Mouse (Mus musculus) liver, adult 2 months (tissue): ENCODE measurements around the gene Xpo5.

ENCODE experiments used
- CTCF ChIP-seq: fragments of 200-500 bp; IDR thresholded peaks from 2 replicates; pipeline ENCODE4 v1.5.1; 2011; ENCODE audit warnings: low read depth, low read length, control low read depth
- POLR2A ChIP-seq: fragments of 200-500 bp; IDR thresholded peaks from 2 replicates; pipeline ENCODE4 v1.6.1; 2011; ENCODE audit warnings: low read length, control low read depth; ENCODE audit not compliant: insufficient read depth; ENCODE audit errors: extremely low read depth

- TF ChIP-seq POLR2A (no peak), CTCF (no peak)
These were observed 40.4 kb downstream of the Xpo5 start for GRCm38 (mm10) chr17:46242993-46243392.
